Mouse (Mus musculus): ENCODE data around the gene Calu.
"Not testable (repeated sequence)": the region's sequence is repeated elsewhere in the genome, so short reads cannot be mapped to it uniquely, and the experiment has no call there.

The Calu gene

DNA sequence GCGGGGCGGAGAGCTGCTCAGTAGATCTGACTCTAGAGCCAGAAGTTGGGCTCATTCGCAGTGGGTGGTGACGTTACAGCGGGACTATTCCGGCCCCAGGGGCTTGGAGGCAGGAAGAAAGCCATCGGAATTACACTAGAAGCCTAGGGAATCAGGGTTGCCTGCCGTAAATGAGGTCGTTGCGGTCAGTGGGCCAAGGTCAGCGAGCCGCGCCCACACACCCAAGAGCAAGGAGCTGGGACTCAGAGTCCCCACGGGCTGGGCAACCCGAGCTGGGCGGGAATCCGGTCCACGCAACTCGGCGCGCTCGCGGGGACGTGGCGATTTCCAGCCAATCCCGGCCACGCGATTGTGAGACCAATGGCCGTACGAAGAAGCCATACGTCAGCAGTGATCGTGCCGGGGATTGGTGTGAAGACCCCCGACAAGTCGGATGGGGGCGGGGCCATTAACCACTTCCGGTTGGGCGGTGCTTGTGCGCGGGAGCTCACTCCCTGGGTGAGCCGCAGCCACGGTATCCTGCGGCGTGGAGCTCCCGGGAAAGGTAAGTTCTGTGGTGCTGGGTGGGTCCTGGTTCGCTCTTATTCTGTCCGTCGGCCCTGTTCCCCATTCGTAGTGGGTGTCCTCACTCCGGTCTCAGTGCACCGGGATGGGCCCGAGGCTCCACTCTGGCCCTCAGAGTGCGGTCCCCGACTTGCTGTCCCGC, at the start of gene Calu:
Gene Calu, plus strand, starts transcription at position 405 of the 706 bp plus-strand sequence.
- peak; percentile 98 for DNase-seq (ENCODE audit: low read depth)

DNA sequence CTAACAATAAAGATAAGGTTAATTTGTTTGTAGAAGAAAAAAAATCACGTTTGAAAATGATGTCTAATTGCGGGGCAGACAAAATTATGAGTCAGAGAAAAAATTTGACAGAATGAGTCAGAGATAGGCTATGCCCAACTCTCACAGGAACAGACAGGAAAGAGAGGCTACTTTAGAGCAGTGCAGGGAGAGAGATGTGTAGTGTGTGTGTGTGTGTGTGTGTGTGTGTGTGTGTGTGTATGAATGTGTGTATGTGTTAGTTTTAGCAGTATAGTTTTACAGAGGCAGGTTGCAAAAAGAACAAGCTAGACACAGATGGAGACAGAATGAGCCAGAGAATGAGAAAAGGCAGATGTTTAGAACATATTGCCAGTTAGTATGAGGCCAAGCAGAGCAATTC, 48.8 kb upstream of the Calu start:
- DNase-seq (ENCODE audit: low read depth) = no peak

DNA sequence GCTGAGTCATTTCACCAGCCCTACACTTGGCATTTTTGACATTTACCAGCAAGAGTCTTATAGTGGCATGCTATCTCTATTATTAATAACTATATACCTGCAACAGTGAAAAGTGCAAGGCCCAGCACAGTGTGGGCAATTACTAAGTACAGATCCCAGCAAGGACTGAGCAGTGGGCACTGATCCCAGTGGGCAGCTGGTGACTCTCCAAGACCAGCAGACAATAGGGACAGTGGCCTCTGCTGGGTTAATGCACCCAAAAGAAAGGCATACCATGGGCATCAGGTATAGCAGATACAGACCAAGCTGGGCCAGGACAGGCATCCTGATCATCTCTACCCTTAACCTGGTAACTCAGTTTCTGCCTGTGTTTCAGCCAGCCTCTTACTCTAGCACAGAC, 44.6 kb upstream of the Calu start:
- no peak for DNase-seq (ENCODE audit: low read depth)

DNA sequence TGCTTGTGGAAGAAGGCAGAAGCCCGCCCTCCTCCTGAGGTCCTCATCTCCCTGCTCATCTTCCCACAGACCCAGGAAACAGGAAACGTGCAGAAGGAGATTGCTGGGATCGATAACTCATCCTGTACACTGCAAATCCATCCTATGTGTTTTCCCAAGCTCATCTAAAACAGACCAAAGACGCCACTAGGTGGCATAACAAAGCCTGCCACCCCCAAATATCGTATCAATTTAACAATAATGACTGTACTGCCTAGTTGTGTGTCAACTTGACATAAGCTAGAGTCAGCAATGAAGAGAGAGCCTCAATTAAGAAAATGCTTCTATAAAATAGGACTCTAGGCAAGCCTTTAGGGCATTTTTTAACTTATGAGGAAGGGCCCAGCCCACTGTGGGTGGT, 44.1 kb upstream of the Calu start:
- no peak for DNase-seq (ENCODE audit: low read depth)

DNA sequence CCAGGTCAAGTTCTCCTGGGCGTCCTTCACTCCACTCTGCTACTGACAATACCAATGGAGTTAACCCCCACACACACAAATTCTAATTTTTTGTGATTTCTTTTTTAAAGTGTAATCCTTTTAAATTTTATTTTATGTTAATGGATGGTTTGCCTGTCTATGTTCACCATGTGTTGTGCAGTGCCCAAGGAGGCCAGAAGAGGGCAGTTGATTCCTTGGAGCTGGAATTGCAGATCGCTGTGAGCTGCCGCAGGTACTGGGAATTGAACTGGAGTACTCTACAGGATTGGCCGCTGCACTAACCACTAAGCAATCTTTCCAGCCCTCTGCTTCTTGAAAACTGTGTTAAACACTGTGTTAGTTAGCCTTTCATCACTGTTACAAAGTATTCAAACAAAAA, 42.4 kb upstream of the Calu start:
- no peak for DNase-seq (ENCODE audit: low read depth)

DNA sequence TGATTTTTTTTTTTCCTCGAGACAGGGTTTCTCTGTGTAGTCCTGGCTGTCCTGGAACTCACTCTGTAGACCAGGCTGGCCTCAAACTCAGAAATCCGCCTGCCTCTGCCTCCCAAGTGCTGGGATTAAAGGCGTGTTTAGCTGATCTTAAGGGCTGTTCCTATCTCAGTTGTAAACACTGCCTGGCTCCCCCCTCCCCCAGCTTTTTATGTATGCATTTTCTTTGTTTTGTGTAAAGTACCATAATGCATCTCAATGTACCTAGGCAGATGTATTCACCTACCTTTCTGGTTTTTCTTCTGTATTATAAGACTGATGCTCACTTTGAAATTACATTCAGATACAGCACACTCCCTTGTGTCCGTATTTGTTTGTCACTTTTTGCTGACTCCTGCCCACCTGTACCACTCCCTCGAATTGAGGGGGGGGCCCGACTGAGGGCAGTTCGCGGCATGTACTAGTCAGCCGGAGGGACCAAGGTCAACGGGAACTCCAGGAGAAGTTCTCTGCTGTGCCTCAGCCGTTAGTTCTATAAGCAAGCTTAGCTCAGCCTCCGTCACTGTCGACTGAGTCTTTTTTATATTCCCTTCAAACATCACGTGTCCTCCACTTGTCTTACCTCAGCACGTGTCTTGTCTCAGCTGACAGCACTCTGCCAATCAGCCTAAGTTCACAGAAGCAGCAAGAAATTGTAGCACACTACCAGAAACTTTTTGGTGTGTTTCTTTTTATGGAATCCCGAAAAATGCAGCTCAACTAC, 38.8 kb upstream of the Calu start:
- DNase-seq (ENCODE audit: low read depth) = no peak

DNA sequence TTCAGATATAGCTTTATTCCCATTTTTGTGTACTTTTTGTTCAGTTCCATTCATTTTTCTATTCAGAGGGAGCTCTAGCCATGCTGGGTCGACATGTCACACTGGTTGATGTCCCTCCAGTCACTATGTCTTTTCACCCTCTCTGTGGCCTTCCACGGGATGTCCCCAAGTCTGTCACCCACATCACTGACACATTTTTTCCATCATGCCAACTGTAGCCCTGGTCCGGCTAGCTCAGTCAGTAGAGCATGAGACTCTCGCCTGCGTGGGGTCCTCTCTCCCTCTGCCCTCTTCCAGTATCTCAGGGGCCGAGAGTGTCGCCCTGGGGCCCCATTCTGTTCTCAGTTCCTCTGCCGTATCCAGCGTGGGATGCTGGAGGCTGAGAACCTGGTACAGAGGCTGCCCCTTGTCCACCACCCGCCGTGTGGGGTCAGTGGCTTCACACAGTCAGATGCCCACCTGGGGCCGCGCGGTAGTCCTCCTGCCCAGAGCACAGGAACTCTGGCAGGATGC, 34.1 kb upstream of the Calu start:
- DNase-seq (ENCODE audit: low read depth) = no peak

DNA sequence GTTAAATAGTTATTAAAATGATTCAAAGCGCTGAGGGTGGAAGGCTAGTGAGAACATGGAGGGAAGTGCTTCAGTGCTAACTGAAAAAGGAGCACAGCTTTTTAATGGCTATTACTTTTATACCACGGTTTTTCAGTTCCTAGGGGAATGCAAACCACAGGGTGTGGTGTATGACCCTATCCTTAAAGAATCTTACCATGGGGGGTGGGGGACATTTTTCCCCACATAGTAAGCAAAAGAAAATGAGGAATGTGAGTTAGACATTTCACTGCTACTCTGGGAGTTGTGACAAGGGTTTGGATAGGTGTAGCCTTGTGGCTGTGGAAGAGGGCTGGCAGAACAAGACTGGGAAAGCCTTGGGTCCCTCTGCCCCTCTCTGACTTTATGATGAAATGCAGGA, 30.6 kb upstream of the Calu start:
- DNase-seq (ENCODE audit: low read depth) = no peak

DNA sequence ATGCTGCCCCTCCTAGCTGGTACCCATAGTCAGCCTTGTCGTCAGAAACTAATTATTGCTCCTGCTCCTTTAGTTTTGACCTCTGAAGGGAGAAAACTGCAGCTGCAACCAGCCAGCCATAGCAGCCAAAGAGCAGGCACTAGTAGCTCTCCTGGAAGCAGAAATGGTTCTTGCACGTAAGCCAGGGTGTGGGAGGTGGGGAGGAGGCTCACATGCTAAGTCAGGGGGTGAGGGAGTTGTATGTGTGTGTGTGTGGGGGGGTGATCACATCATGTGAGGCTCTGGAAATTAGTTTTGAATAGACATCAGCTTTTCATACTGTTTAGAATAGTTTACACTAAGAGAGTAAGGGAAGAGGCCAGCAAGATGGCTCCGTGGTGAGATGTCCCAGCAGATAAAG, 29.9 kb upstream of the Calu start:
- no peak for DNase-seq (ENCODE audit: low read depth)

DNA sequence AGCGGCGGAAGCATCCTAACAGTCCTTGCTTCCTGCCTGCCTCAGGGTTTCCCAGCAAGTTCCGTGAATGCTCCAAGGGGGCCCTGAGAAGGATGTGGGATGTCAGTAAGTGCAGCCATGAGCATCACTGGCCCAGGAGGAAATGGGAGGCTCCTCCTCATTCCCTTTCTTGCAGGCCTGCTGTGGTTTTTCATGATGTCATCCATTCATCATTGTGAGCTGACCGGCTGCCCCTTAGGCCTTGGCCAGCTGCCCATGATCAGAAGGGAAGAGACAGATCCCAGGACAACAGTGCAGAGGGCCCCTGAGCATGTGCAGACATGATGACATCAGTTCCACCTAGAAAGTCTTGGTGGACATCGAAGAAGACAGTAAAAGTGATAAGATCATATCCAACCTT, 29.0 kb upstream of the Calu start, which contains the start of gene Fam71f1:
Gene Fam71f1, plus strand, starts transcription at position 262 of the 400 bp plus-strand sequence.
- no peak for DNase-seq (ENCODE audit: low read depth)

DNA sequence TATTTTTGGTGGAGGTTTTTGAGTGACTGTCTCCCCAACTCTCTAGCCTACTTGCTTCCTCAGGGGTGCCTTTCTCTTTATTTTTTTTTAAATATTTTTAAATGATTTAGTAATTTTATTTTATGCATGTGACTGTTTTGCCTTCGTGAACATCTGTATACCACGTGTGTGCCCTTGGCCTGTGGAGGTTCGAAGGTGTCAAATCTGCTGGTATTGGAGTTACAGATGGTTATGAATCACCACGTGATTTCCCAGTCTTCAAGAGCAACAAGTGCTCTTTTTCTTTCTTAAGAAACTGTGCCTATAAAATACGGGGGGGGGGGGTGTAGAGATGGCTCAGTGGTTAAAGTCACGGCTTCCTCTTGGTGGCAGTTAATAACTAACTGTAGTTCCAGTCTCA, 26.3 kb upstream of the Calu start:
- no peak for DNase-seq (ENCODE audit: low read depth)

DNA sequence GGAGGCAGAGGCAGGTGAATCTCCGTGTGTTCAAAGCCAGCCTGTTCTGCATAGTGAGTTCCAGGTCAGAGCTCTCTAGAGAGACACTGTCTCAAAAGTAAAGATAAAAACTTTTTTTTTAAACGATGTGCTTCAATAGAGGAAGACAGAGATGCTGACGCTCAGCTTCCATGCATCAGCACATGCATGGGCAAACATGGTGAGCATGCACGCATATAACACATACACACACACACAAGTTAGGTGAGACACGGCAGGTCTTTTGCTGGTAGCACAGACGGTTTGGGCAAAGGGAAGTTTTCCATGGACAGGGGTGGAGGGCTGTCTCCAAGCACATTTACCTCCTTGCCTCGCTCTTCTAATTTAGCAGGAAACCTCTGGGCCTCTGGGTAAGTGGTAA, 25.7 kb upstream of the Calu start:
- no peak for DNase-seq (ENCODE audit: low read depth)

DNA sequence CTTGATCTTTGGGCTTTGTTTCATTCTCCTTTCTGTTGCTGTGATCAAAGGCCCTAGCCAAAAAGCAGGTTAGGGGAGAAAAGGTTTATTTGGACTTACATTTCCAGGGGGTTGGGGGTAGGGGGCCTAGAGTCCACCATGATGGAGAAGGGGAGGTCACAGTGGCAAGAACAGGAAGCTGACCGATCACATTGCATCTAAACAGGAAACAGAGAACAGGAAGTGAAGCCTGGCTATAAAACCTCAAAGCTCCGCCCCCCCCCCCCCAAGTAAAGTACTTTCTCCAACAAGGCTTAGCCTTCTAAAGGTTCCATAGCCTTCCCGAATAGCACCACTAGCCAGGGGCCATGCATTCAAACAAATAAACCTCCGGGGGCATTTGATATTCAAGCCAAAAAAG, 25.1 kb upstream of the Calu start:
- DNase-seq (ENCODE audit: low read depth) = no peak

DNA sequence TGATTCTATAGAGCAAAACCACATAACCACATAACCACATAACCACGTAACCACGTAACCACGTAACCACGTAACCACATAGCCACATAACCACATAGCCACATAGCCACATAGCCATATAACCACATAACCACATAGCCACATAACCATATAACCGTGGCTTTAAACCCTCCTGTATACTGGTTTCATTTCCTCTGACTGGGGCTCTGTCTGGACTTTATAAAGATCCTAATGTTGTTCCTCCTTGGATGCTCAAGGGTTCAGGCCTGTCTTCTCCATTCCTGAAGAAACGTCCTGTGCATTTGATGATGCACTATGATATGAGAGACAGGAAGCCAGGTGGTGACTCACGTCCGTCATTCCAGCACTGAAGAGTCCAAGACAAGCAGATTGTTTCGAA, 20.9 kb upstream of the Calu start:
- DNase-seq (ENCODE audit: low read depth) = no peak

DNA sequence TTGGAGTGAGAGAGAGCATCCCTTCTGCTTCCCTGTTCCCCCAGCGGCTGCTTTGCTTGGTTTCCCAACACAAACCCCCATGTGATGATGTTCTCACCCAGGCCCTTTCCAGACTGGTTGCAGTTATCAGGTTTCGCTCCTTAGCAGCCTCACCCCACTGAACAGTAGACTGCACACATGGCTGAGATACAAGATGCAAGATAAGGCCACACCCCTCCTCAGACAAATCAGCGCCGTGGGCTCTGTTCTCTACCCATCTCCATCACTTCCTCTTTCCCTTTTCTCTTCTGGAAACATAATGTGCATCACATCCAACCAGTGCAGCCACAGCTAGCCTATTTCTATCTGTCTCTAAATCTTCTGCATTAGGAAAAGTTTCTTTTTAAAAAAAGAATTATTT, 18.4 kb upstream of the Calu start:
- DNase-seq (ENCODE audit: low read depth) = no peak

DNA sequence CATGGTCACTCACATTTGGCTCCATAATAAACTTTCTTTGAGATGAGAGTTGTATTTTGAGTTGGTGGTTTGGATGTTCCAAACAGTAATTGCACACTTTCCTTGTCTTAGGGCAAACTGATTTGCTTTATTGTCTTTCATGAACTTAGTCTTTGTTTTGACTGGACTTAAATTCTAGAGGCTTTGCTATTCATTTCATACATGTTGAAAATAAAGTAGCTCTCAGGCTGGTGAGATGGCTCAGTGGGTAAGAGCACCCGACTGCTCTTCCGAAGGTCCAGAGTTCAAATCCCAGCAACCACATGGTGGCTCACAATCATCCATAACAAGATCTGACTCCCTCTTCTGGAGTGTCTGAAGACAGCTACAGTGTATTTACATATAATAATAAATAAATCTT, 1.4 kb upstream of the Calu start:
- DNase-seq (ENCODE audit: low read depth) = not testable (repeated sequence)

DNA sequence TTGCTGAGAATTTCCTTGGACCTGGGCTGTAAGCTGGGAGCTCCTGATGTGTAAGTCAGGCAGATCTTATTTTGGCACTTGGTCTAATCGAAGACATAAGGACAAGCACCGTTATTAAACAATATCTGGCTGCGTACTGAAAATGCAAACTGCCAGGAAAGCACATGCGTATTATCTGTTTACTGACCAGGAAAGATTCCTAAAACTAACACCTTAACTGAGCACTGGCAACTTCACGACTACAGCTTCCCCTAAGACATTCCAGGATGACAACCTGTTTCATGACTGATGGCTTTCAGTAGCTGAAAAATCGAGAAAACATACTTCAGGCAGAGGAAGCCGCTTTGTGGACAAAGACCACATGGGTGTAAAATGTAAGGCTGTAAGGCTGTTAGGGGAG, 680 bp upstream of the Calu start:
- no peak for DNase-seq (ENCODE audit: low read depth)

DNA sequence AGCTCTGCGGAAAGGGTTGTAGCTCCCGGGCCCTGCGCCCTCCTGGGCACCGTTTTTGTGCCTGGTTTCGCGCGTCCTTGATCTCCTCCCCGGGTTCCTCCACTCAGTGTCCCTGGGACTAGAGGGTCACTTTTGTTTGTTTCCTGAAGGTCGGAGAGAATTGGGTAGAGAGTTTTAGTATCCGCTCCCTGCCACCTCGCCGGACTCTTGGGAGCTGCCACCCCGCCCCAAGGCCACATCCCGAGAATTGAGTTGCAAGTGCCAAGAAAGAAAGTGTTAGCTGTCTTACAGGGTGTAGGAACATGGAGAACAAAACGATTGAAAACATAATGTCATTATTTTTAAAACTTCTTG, 479 bp downstream of the Calu start:
- DNase-seq (ENCODE audit: low read depth) = peak; percentile 24

DNA sequence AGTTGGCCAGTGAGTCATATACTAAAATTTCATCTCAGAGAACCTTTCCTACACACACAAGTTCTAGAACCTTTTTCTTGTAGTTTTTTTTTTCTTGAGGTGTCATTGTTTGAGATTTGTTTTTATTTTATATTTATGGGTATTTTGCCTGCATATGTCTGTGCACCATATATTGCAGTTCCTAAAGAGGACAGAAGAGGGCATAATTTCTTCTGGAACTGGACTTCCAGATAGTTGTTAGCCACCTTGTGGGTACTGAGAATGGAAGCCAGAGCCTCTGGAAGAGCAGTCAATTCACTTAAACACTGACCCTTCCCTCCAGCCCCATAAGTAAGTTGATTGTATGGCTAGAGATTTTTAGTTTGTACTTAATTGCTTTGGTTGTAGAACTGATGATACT, 3.7 kb downstream of the Calu start:
- no peak for DNase-seq (ENCODE audit: low read depth)

DNA sequence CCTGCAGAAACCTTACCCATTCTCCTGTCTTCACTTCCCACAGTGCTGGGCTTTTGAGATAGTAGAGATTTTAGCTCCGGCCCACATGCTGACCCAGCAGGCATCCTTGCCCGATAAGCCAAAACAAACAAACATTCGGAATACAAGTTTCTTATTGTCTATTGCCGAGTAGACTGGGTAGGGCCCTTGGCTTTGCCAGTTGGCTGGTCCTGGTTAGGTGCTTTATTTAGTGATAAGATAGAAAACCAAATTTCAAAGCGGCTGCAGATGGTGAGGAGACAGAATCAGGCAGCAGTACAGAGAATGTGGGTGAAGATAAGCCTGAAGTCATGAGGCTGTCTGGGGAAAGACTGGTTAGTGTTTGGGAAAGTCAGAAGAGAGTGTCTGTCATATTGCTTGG, 4.9 kb downstream of the Calu start:
- peak; percentile 46 for DNase-seq (ENCODE audit: low read depth)

DNA sequence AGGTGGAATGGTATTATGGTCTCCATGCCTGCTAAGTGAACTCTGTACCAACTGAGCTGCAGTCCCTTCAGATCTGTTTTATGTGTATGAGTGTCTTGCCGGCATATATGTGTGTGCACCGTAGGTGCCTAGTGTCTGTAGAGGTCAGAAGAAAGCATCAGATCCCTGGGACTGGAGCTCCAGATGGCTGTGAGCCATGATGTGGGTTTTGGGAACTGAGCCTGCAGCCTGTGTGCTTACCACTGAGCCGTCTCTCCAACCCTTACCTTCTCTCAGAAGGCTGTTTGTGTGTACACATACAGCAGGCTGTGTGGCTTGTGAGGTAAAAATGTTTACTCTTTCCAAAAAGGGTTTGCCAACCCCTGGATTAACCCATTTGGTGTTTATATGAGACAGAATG, 11.5 kb downstream of the Calu start:
- DNase-seq (ENCODE audit: low read depth) = no peak

DNA sequence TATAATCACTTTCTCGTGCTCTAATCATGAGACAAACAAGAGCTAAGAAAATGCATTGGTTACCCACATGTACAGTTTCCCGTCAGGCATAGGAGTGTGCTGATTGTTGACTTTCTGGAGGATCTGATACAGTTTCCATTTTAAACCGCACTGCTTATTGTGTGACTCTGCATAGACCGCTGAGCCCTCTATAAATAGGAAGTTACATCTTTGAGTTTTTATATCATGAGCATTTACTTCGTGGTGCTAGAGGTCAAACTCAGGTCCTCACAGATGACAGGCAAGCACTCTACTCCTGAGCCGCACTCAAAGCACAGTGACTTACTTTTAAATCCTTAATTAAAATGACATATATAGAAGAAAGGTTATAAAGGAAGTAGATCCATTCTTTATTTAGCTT, 12.3 kb downstream of the Calu start:
- no peak for DNase-seq (ENCODE audit: low read depth)

DNA sequence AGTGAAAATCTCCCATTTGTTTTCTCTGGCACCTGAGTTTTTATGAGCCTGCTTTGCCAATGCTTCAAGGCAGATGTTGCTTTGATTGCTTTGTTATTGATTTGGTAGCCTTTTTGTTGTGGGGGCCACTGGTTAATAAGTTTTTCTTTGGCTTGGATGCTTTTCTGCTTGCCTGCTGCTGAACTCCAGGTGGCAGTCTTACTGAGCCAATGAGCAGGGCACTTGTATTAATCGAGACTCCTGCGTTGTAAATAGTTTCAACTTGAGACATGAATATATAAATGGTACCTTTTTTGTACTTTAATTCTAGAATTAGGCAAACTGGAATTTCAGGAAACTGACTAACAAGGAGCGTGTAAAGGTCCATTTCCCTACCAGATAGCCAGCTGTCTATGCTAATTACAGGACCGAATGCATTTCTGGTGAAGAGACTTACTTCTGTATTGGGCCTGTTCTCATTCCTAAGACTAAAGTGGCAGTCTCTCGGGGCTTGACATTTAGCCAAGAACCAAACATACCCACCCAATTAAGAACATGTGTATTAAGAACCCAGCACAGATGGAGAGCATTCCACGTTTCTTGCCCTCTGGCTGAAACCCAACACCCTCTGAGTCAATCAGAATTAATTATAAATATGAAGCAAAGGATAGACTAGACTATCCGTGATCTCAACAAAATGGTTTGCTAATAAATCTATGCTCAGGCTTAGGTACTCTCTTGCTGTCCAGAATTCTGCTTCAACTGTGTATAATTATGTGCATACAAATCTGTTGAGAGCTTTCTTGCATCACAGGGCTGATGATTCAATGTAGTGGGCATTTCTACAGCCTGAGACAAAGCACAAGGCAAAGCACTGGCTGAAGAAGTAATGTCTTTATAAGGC, 14.6 kb downstream of the Calu start:
- DNase-seq (ENCODE audit: low read depth) = no peak
